Mouse (Mus musculus) lung, adult 2 months (tissue): Measurements from ENCODE around the gene Mast1. TPM values are rescaled to one million over a fixed set of nuclear protein-coding genes. Genes with fewer than 3 reads are reported as not detected.

Source experiments
- DNase-seq: peaks from one replicate; pipeline ENCODE4 v3.0.0; 2022
- H3K4me1 ChIP-seq: fragments of 200-500 bp; 2 replicates; pipeline ENCODE4 v1.6.1; 2011; ENCODE audit warnings: low read length; ENCODE audit not compliant: control insufficient read depth, insufficient read depth
- H3K4me3 ChIP-seq: fragments of 200-500 bp; replicated peaks from 2 replicates; pipeline ENCODE3; 2011; ENCODE audit warnings: low read depth, mild to moderate bottlenecking, control low read depth, low read length; ENCODE audit errors: extremely low read depth
- CTCF ChIP-seq: fragments of 200-500 bp; IDR thresholded peaks from 2 replicates; pipeline ENCODE4 v1.5.1; 2011; ENCODE audit warnings: mild to moderate bottlenecking, low read length, control low read depth; ENCODE audit not compliant: insufficient read depth
- POLR2A ChIP-seq: fragments of 200-500 bp; IDR thresholded peaks from 2 replicates; pipeline ENCODE4 v1.6.1; 2011; ENCODE audit warnings: low read depth, mild to moderate bottlenecking, control low read depth, low read length, borderline replicate concordance; ENCODE audit errors: extremely low read depth
- WGBS: fragments of 180-500 bp; shearing (Covaris S2); methylation state at CpG from one replicate; pipeline ENCODE4 v1.1.7; 2018; 5-methylcytosine and 5-hydroxymethylcytosine counted together
- polyA plus RNA-seq: library from polyadenylated mRNA; depleted of rRNA; stranded (reverse); fragments of >200 nt; gene quantifications from 2 replicates; pipeline ENCODE4 v1.2.3, GENCODE M21; 2012; rRNA removed

The Mast1 gene
- 0.34 and 0.41 TPM in 2 replicates for polyA plus RNA-seq

DNA sequence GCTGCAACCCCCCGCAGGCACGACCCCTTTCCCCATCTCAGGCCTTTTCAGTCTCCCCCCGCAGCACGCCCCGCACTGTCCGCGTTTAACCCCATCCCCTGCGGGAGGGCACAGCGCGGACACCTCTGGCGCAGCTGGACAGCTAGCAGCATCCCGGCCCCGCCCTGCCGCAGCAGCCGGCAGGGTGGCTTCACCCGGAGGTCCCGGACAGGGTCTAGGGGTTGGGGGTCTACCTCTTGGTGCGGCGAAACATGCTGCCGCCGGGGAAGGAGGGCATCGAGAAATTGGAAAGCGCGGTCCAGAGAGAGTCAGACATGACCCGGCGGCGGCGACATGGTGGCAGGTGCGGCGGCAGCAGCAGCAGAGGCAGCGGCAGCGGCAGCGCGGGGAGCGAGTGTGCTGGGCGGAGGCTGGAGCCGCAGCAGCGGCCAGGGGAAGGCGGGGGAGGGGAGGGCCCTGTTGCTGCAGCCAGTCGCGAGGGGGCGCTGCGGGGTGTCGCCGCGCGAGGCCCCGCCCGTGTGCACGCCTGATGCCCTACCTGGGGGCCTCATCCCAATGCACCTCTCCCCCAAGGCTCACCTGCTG is at the start of gene Mast1:
Gene Mast1, minus strand, starts transcription at position 398 of the 585 bp plus-strand sequence.
- under 1% methylated on average over 48 of the region's 50 CpGs for WGBS
- peak; percentile 52 for DNase-seq
- TF ChIP-seq CTCF (peak; percentile 19; the same call in 1 of the 2 replicates), POLR2A (no peak)
- Histone ChIP-seq H3K4me1 (no peaks in the 10 kb centered on the region), H3K4me3 (no peak within 1 kb of the TSS)

DNA sequence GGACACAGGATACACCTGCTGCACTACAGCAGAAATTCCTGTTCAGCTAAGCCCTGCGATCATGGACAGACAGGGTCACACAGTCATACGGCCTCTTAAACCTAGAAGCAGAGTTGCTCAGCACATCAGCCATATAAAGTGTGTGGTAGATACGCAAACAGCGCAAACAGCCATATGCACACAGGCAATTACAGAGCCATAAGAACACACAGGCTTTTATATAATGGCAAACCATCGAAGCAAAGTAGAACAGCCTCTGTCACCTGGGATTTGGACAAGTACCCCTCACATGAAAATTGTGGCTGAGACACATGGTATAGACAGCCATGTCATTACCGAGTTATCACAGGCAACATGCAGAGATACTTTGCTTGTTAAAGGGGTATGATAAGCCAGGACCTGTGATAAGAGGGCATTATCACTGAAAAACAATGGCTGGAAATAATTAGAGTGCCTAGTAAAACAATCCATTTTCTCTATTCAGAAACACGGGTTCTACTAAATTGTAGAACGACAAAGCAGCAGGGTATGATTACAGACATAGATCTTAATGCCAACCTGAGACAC is 49.3 kb upstream of the Mast1 start:
- WGBS = 30% methylated on average over 8 of the region's 8 CpGs
- H3K4me1 ChIP-seq = peaks cover 43% of the 10 kb centered on the region
- peak overlapping the region; percentile 52 for H3K4me3 ChIP-seq
- TF ChIP-seq POLR2A (no peak), CTCF (no peak)
- no peak for DNase-seq

- DNase-seq = peak; percentile 88
- no peak for TF ChIP-seq CTCF
- peak; percentile 67; the same call in 1 of the 2 replicates for TF ChIP-seq POLR2A
- Histone ChIP-seq H3K4me1 (peaks cover 49% of the 10 kb centered on the region), H3K4me3 (peak overlapping the region; percentile 52)
- 1% methylated on average over 53 of the region's 53 CpGs for WGBS
Measured at GRCm38 (mm10) chr8:84985684-84986378, 48.7 kb upstream of the Mast1 start.

GRCm38 (mm10) chr8:84985049-84985683 is 48.0 kb upstream of the Mast1 start:
- no peak for DNase-seq
- TF ChIP-seq POLR2A (no peak), CTCF (no peak)
- Histone ChIP-seq H3K4me1 (peaks cover 55% of the 10 kb centered on the region), H3K4me3 (peak overlapping the region; percentile 52)
- under 1% methylated on average over 23 of the region's 23 CpGs for WGBS

- WGBS = 5% methylated on average over 16 of the region's 16 CpGs
- DNase-seq = peak; percentile 72
- Histone ChIP-seq H3K4me1 (peaks cover 53% of the 10 kb centered on the region), H3K4me3 (no peak overlapping the region)
- TF ChIP-seq CTCF (no peak), POLR2A (no peak; the same call in 1 of the 2 replicates)
Measured at GRCm38 (mm10) chr8:84984294-84985048, 47.3 kb upstream of the Mast1 start.

DNA sequence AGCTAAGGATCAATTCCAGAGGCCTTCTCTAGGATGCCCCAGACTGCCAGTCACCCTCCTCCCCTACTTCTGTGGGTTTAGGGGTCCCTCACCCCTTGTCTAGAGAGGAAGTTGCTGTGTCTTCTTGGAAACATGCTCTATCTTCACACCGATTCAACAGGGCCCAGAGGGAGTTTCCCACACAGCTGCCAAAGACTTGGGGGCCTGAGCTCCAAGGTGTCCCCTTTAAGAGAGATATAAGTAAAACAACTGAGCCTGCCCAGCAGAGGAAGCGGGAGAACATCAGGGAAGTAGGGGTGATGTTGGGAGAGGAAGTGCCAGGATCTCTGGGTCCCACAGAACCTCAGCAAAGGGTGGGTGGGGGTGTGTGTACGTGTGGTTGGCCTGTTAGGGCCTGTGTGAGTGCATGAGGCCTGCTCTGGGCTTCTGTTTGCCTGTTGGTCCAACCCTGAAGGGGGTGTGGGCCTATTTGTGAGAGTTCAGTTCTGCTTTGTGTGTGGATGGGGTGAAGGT is 45.4 kb upstream of the Mast1 start:
- Histone ChIP-seq H3K4me3 (no peak overlapping the region), H3K4me1 (peaks cover 52% of the 10 kb centered on the region)
- TF ChIP-seq CTCF (no peak), POLR2A (no peak)
- DNase-seq = no peak
- 45% methylated on average over 3 of the region's 3 CpGs for WGBS

- WGBS = 52% methylated on average over 15 of the region's 15 CpGs
- peak; percentile 58 for DNase-seq
- Histone ChIP-seq H3K4me1 (peaks cover 52% of the 10 kb centered on the region), H3K4me3 (no peak overlapping the region)
- TF ChIP-seq POLR2A (no peak), CTCF (no peak)
Measured at GRCm38 (mm10) chr8:84981644-84982498, 44.7 kb upstream of the Mast1 start.
